ENCODE assay signal across 8 mouse cellular contexts in genomic region chr11:102446581-102447461, GRCm38 (mm10). TPM values are rescaled to one million over a fixed set of nuclear protein-coding genes. Genes with fewer than 3 reads are reported as not detected.
DNase-seq lines count a peak whose midpoint lies in the region; ATAC-seq and TF ChIP-seq lines count a peak whose summit lies in the region.

No protein-coding gene starts in this region.

- H3K27me3 ChIP-seq in heart, embryonic 10.5 days (ENCODE audit: insufficient read depth, poor library complexity, severe bottlenecking): peaks cover 47% of the 10 kb centered on the region
- peaks cover 76% of the 10 kb centered on the region for H3K27me3 ChIP-seq in E14TG2a.4 (ENCODE audit: insufficient read depth, low read length)
- H3K27me3 ChIP-seq in heart, embryonic 16.5 days (ENCODE audit: control insufficient read depth, insufficient read depth, low read length): no peaks in the 10 kb centered on the region
- peaks cover 88% of the 10 kb centered on the region for H3K27me3 ChIP-seq in liver, embryonic 13.5 days

- peaks cover 57% of the 10 kb centered on the region for H3K4me1 ChIP-seq in heart, embryonic 10.5 days
- H3K4me1 ChIP-seq in E14TG2a.4 (replicated peaks; ENCODE audit: low read depth, low read length): peaks cover 63% of the 10 kb centered on the region
- peaks cover 44% of the 10 kb centered on the region for H3K4me1 ChIP-seq in heart, embryonic 16.5 days (ENCODE audit: control insufficient read depth, insufficient read depth, low read length)
- H3K4me1 ChIP-seq in liver, embryonic 13.5 days (replicated peaks): peaks cover 29% of the 10 kb centered on the region

- peak; percentile 25; the same call in 1 of the 2 replicates for ATAC-seq in heart, embryonic 16.5 days (replicated peaks; ENCODE audit: extremely low read depth, insufficient read depth, low FRiP score)
- ATAC-seq in liver, embryonic 13.5 days (ENCODE audit: low read depth): no peak; the same call in 1 of the 2 replicates

- H3K4me2 ChIP-seq in heart, embryonic 16.5 days (ENCODE audit: low read depth, low read length): peak overlapping the region; percentile 91
- H3K4me2 ChIP-seq in liver, embryonic 13.5 days: peak overlapping the region; percentile 85

- under 1% methylated on average over 49 of the region's 49 CpGs for WGBS in heart, embryonic 10.5 days
- under 1% methylated on average over 47 of the region's 49 CpGs for WGBS in heart, embryonic 16.5 days
- 2% methylated on average over 48 of the region's 49 CpGs for WGBS in liver, embryonic 13.5 days (ENCODE audit: insufficient replicate concordance)

- peak overlapping the region; percentile 96 for H3K9ac ChIP-seq in heart, embryonic 16.5 days (ENCODE audit: low read length)
- H3K9ac ChIP-seq in liver, embryonic 13.5 days: peak overlapping the region; percentile 72

- H3K4me3 ChIP-seq in heart, embryonic 10.5 days: peak overlapping the region; percentile 92
- peak overlapping the region; percentile 88 for H3K4me3 ChIP-seq in E14TG2a.4 (replicated peaks; ENCODE audit: low read length)
- H3K4me3 ChIP-seq in heart, embryonic 16.5 days (ENCODE audit: low read length): peak overlapping the region; percentile 93
- H3K4me3 ChIP-seq in liver, embryonic 13.5 days (replicated peaks): peak overlapping the region; percentile 65

- peak overlapping the region; percentile 95 for H3K27ac ChIP-seq in heart, embryonic 10.5 days
- H3K27ac ChIP-seq in heart, embryonic 16.5 days (ENCODE audit: low read length): peak overlapping the region; percentile 89
- peak overlapping the region; percentile 53 for H3K27ac ChIP-seq in liver, embryonic 13.5 days

- peaks cover 17% of the 10 kb centered on the region for H3K36me3 ChIP-seq in heart, embryonic 10.5 days
- H3K36me3 ChIP-seq in E14TG2a.4 (ENCODE audit: insufficient read depth, low read length): no peaks in the 10 kb centered on the region
- H3K36me3 ChIP-seq in heart, embryonic 16.5 days (ENCODE audit: control insufficient read depth, insufficient read depth): no peaks in the 10 kb centered on the region
- H3K36me3 ChIP-seq in liver, embryonic 13.5 days: no peaks in the 10 kb centered on the region

- no peak for TF ChIP-seq CTCF in E14TG2a.4 (conservative IDR thresholded peaks at IDR 0.05; ENCODE audit: low read length)

- DNase-seq in heart, embryonic 10.5 days (ENCODE audit: low spot score): peak; percentile 85
- no peak for DNase-seq in heart, adult 9 months (ENCODE audit: low spot score in 2 of 2)
- peak; percentile 77 to 83 for DNase-seq in cerebellum, postnatal 25 days
- no peak for DNase-seq in liver, embryonic 13.5 days
- peak; percentile 74 for DNase-seq in retina, postnatal 1 day
- no peak for DNase-seq in adrenal gland, postnatal 4 days (ENCODE audit: low spot score in 2 of 2)

- H3K9me3 ChIP-seq in heart, embryonic 10.5 days: no peaks in the 10 kb centered on the region
- no peaks in the 10 kb centered on the region for H3K9me3 ChIP-seq in E14TG2a.4 (ENCODE audit: low read length)
- H3K9me3 ChIP-seq in heart, embryonic 16.5 days (replicated peaks; ENCODE audit: control insufficient read depth, low read length): no peaks in the 10 kb centered on the region
- H3K9me3 ChIP-seq in liver, embryonic 13.5 days (replicated peaks): no peaks in the 10 kb centered on the region

RNA-seq across cellular contexts. Expression of gene Fam171a2, which starts 0.7 kb away (rescaled TPM):
- polyA plus RNA-seq in heart, embryonic 10.5 days (2016; fragmentation: Nextera tagmentation; extraction: Ambion mirVana): 1.7 and 3.6 TPM in 2 replicates
- polyA plus RNA-seq in heart, embryonic 16.5 days (2015; fragmentation: Nextera tagmentation; extraction: Ambion mirVana): 3.0 and 3.9 TPM in 2 replicates
- 0.25 and 0.41 TPM in 2 replicates for polyA plus RNA-seq in liver, embryonic 13.5 days (2015; fragmentation: Nextera tagmentation; extraction: Ambion mirVana)
- 10 to 100 TPM; 22.5 to 22.9 TPM for total RNA-seq in adrenal gland, postnatal 4 days (2021)

RNA-seq across cellular contexts. Expression of gene Grn, which starts 16.7 kb away (rescaled TPM):
- polyA plus RNA-seq in heart, embryonic 10.5 days (2016; fragmentation: Nextera tagmentation; extraction: Ambion mirVana): 109 and 151 TPM in 2 replicates
- polyA plus RNA-seq in heart, embryonic 16.5 days (2015; fragmentation: Nextera tagmentation; extraction: Ambion mirVana): 215 and 234 TPM in 2 replicates
- polyA plus RNA-seq in liver, embryonic 13.5 days (2015; fragmentation: Nextera tagmentation; extraction: Ambion mirVana): 59.5 and 63.3 TPM in 2 replicates
- total RNA-seq in adrenal gland, postnatal 4 days (2021): 100 to 1,000 TPM; 170 to 175 TPM

RNA-seq across cellular contexts. Expression of gene Itga2b, which starts 23.1 kb away (rescaled TPM):
- polyA plus RNA-seq in heart, embryonic 10.5 days (2016; fragmentation: Nextera tagmentation; extraction: Ambion mirVana): 13.2 and 19.5 TPM in 2 replicates
- 6.5 and 6.6 TPM in 2 replicates for polyA plus RNA-seq in heart, embryonic 16.5 days (2015; fragmentation: Nextera tagmentation; extraction: Ambion mirVana)
- polyA plus RNA-seq in liver, embryonic 13.5 days (2015; fragmentation: Nextera tagmentation; extraction: Ambion mirVana): 41.8 and 45.1 TPM in 2 replicates
- total RNA-seq in adrenal gland, postnatal 4 days (2021): 1 to 10 TPM; 6.1 to 8.4 TPM

RNA-seq across cellular contexts. Expression of gene Slc25a39, which starts 39.1 kb away (rescaled TPM):
- 313 and 314 TPM in 2 replicates for polyA plus RNA-seq in heart, embryonic 10.5 days (2016; fragmentation: Nextera tagmentation; extraction: Ambion mirVana)
- 308 and 331 TPM in 2 replicates for polyA plus RNA-seq in heart, embryonic 16.5 days (2015; fragmentation: Nextera tagmentation; extraction: Ambion mirVana)
- 388 and 390 TPM in 2 replicates for polyA plus RNA-seq in liver, embryonic 13.5 days (2015; fragmentation: Nextera tagmentation; extraction: Ambion mirVana)
- total RNA-seq in adrenal gland, postnatal 4 days (2021): 100 to 1,000 TPM; 254 to 261 TPM

RNA-seq across cellular contexts. Expression of gene Rundc3a, which starts 53.6 kb away (rescaled TPM):
- 0.74 and 1.8 TPM in 2 replicates for polyA plus RNA-seq in heart, embryonic 10.5 days (2016; fragmentation: Nextera tagmentation; extraction: Ambion mirVana)
- polyA plus RNA-seq in heart, embryonic 16.5 days (2015; fragmentation: Nextera tagmentation; extraction: Ambion mirVana): 0.72 and 1.3 TPM in 2 replicates
- polyA plus RNA-seq in liver, embryonic 13.5 days (2015; fragmentation: Nextera tagmentation; extraction: Ambion mirVana): 1.5 and 1.7 TPM in 2 replicates
- total RNA-seq in adrenal gland, postnatal 4 days (2021): 10 to 100 TPM; 59.3 to 61.2 TPM

Comparison
In these comparisons a context has a peak if more than half of its experiments do, and no peak if none do; other contexts are left out.
1. DNase-seq: peak in heart, embryonic 10.5 days (single experiment), cerebellum, postnatal 25 days (2 of 2) and retina, postnatal 1 day (single experiment); none in heart, adult 9 months (0 of 2), liver, embryonic 13.5 days (single experiment) and adrenal gland, postnatal 4 days (0 of 2).
2. Peak in every context shown above with its lines, with median percentiles within 50 percentile points of each other: H3K27ac ChIP-seq and H3K4me3 ChIP-seq.